ENCODE assay signal across 1 mouse cellular context in the genomic region with DNA sequence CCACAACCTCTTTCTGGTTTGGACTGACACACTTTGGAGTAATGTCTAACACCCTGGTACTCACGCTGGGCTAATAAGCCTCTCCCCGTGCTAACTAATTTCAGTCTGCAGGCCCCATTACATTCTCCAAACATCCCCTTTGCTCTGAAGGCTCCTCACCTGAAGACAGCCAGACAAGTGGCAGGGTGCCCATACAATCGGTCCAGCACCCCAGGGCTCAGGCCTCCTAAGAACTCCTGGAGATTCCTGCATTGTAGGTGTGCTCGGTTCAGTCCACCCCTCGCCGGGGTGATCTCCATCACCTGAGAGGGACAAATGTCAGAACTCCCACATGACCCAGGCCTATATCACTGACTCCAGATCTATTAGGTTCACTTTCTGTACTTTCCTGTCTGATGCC.
TF ChIP-seq lines count a peak whose summit lies in the region.

No protein-coding gene starts in this region.

TF ChIP-seq in CH12.LX, 34 proteins besides CTCF, POLR2A, EP300 and RAD21:
- no peak for TF ChIP-seq GABPA (IDR thresholded peaks at IDR 0.05; ENCODE audit: insufficient replicate concordance, low read depth, low read length)
- TF ChIP-seq JUN (IDR thresholded peaks at IDR 0.05; ENCODE audit: insufficient read depth, low read depth, low read length): no peak
- no peak for TF ChIP-seq MEF2A (IDR thresholded peaks at IDR 0.05; ENCODE audit: borderline replicate concordance, low read depth, low read length)
- no peak for TF ChIP-seq TBP (conservative IDR thresholded peaks at IDR 0.05; ENCODE audit: low read depth, low read length)
- TF ChIP-seq CHD2 (IDR thresholded peaks at IDR 0.05; ENCODE audit: low read length): no peak
- TF ChIP-seq ZMIZ1 (IDR thresholded peaks at IDR 0.05; ENCODE audit: low read depth, low read length): no peak
- TF ChIP-seq MAZ (IDR thresholded peaks at IDR 0.05; ENCODE audit: low read depth, low read length): no peak
- no peak for TF ChIP-seq MXI1 (IDR thresholded peaks at IDR 0.05; ENCODE audit: low read depth, low read length)
- no peak for TF ChIP-seq MYC (IDR thresholded peaks at IDR 0.05; ENCODE audit: low read depth, low read length)
- no peak for TF ChIP-seq PAX5 (IDR thresholded peaks at IDR 0.05; ENCODE audit: low read length)
- TF ChIP-seq USF2 (conservative IDR thresholded peaks at IDR 0.05; ENCODE audit: low read depth, low read length): no peak
- no peak for TF ChIP-seq USF1 (IDR thresholded peaks at IDR 0.05; ENCODE audit: low read depth, low read length)
- no peak for TF ChIP-seq NRF1 (IDR thresholded peaks at IDR 0.05; ENCODE audit: low read depth, low read length)
